ENCODE assay signal across 8 mouse cellular contexts in the genomic region with DNA sequence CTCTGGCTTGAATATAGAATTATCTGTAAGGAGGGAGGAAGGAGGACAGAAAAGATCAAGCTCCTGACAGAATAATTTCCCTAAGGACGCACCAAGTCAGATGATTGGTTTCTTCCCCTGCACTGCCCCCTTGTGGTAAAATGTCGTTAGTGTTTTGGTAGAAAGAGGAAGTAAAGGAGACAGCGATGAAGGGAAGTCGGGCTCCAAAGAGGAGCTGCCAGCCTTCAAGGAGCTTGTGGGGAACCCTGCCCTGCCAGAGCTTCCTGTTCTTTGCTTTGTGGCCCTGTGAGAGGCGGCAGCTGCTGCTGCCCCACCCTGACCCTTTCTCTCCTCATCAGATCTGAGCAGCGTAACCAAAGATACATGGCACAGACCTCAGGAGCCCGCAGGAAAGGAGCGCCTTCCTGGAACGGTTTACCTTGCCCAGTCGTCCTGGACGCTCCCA. TPM values are rescaled to one million over a fixed set of nuclear protein-coding genes. Genes with fewer than 3 reads are reported as not detected.
DNase-seq lines count a peak whose midpoint lies in the region; ATAC-seq and TF ChIP-seq lines count a peak whose summit lies in the region.

No protein-coding gene starts in this region.

- peak; percentile 68 for DNase-seq in 3134 (ENCODE audit: extremely low read depth, insufficient read length, low spot score)
- peak; percentile 72 to 82 for DNase-seq in adrenal gland, postnatal 36 days
- peak; percentile 84 to 92 for DNase-seq in heart, adult 18-20 months
- peak; percentile 87 for DNase-seq in kidney, adult 2 months
- DNase-seq in spleen, adult 2 months (ENCODE audit: low read depth in 1 of 2, low spot score in 2 of 2) = peak; percentile 68 to 71

- peak overlapping the region; percentile 88 for H3K4me2 ChIP-seq in embryonic facial prominence, embryonic 13.5 days
- peak overlapping the region; percentile 84 for H3K4me2 ChIP-seq in limb, embryonic 12.5 days
- H3K4me2 ChIP-seq in midbrain, embryonic 15.5 days = peak overlapping the region; percentile 85

- no peaks in the 10 kb centered on the region for H3K36me3 ChIP-seq in embryonic facial prominence, embryonic 13.5 days
- H3K36me3 ChIP-seq in kidney, adult 2 months (ENCODE audit: control insufficient read depth, insufficient read depth, low read length) = no peaks in the 10 kb centered on the region
- no peaks in the 10 kb centered on the region for H3K36me3 ChIP-seq in limb, embryonic 12.5 days
- no peaks in the 10 kb centered on the region for H3K36me3 ChIP-seq in midbrain, embryonic 15.5 days (replicated peaks)
- no peaks in the 10 kb centered on the region for H3K36me3 ChIP-seq in spleen, adult 2 months (ENCODE audit: control insufficient read depth, insufficient read depth, low read length)

- H3K4me1 ChIP-seq in embryonic facial prominence, embryonic 13.5 days = peaks cover 8% of the 10 kb centered on the region; the same call in 1 of the 2 replicates
- no peaks in the 10 kb centered on the region for H3K4me1 ChIP-seq in kidney, adult 2 months (ENCODE audit: control insufficient read depth, insufficient read depth, low read length)
- H3K4me1 ChIP-seq in limb, embryonic 12.5 days (replicated peaks) = peaks cover 10% of the 10 kb centered on the region; the same call in 1 of the 2 replicates
- 0 out of 2 replicates have a peak, but pooled peaks cover 3% of the 10 kb centered on the region for H3K4me1 ChIP-seq in midbrain, embryonic 15.5 days
- H3K4me1 ChIP-seq in spleen, adult 2 months (ENCODE audit: control insufficient read depth, insufficient read depth, insufficient read length) = peaks cover 3% of the 10 kb centered on the region; the same call in 1 of the 2 replicates

- peak; percentile 61 for TF ChIP-seq CTCF in kidney, adult 2 months (conservative IDR thresholded peaks at IDR 0.05; ENCODE audit: insufficient read depth, insufficient read length, low read depth, low read length)
- peak; percentile 39; the same call in 1 of the 2 replicates for TF ChIP-seq CTCF in spleen, adult 2 months (IDR thresholded peaks at IDR 0.05; ENCODE audit: extremely low read depth, insufficient read depth, insufficient read length, insufficient replicate concordance)

- H3K9ac ChIP-seq in embryonic facial prominence, embryonic 13.5 days = peak overlapping the region; percentile 78
- H3K9ac ChIP-seq in limb, embryonic 12.5 days (replicated peaks) = peak overlapping the region; percentile 72
- H3K9ac ChIP-seq in midbrain, embryonic 15.5 days = peak overlapping the region; percentile 59

- no peak overlapping the region for H3K27ac ChIP-seq in embryonic facial prominence, embryonic 13.5 days
- no peak overlapping the region for H3K27ac ChIP-seq in kidney, adult 2 months (ENCODE audit: insufficient read depth, low read depth, low read length)
- no peak overlapping the region for H3K27ac ChIP-seq in limb, embryonic 12.5 days
- no peak overlapping the region for H3K27ac ChIP-seq in midbrain, embryonic 15.5 days
- 0 out of 2 replicates have a peak overlapping the region, but pooled peaks have one; percentile 6 for H3K27ac ChIP-seq in spleen, adult 2 months (ENCODE audit: insufficient read depth, low read length)

- no peaks in the 10 kb centered on the region for H3K9me3 ChIP-seq in embryonic facial prominence, embryonic 13.5 days
- H3K9me3 ChIP-seq in limb, embryonic 12.5 days = no peaks in the 10 kb centered on the region
- H3K9me3 ChIP-seq in midbrain, embryonic 15.5 days = no peaks in the 10 kb centered on the region

- H3K27me3 ChIP-seq in embryonic facial prominence, embryonic 13.5 days = no peaks in the 10 kb centered on the region
- no peaks in the 10 kb centered on the region for H3K27me3 ChIP-seq in kidney, adult 2 months (replicated peaks; ENCODE audit: control insufficient read depth, insufficient read depth, low read length)
- H3K27me3 ChIP-seq in limb, embryonic 12.5 days = no peaks in the 10 kb centered on the region
- H3K27me3 ChIP-seq in midbrain, embryonic 15.5 days (replicated peaks) = no peaks in the 10 kb centered on the region
- H3K27me3 ChIP-seq in spleen, adult 2 months (ENCODE audit: control insufficient read depth, insufficient read depth, low read length) = no peaks in the 10 kb centered on the region

- peak overlapping the region; percentile 60 for H3K4me3 ChIP-seq in embryonic facial prominence, embryonic 13.5 days
- H3K4me3 ChIP-seq in kidney, adult 2 months (ENCODE audit: insufficient read depth, low read depth, low read length) = peak overlapping the region; percentile 50
- H3K4me3 ChIP-seq in limb, embryonic 12.5 days (replicated peaks) = peak overlapping the region; percentile 52
- H3K4me3 ChIP-seq in midbrain, embryonic 15.5 days = peak overlapping the region; percentile 44
- peak overlapping the region; percentile 58 for H3K4me3 ChIP-seq in spleen, adult 2 months (ENCODE audit: extremely low read depth, insufficient read depth, insufficient read length)

- ATAC-seq in embryonic facial prominence, embryonic 13.5 days (ENCODE audit: insufficient number of reproducible peaks, insufficient read depth, low FRiP score, low TSS enrichment, low read depth) = 0 out of 2 replicates have a peak, but pooled peaks have one; percentile 8
- ATAC-seq in limb, embryonic 12.5 days (ENCODE audit: insufficient number of reproducible peaks, insufficient read depth, low FRiP score, low TSS enrichment, low read depth) = peak; percentile 34; the same call in 1 of the 2 replicates
- ATAC-seq in midbrain, embryonic 15.5 days (replicated peaks) = peak; percentile 87

- TF ChIP-seq POLR2A in kidney, adult 2 months (IDR thresholded peaks at IDR 0.05; ENCODE audit: low read depth, low read length) = no peak
- no peak for TF ChIP-seq POLR2A in spleen, adult 2 months (IDR thresholded peaks at IDR 0.05; ENCODE audit: low read depth, low read length)

- under 1% methylated on average over 11 of the region's 11 CpGs for WGBS in embryonic facial prominence, embryonic 13.5 days
- WGBS in kidney, adult 2 months = under 1% methylated on average over 11 of the region's 11 CpGs
- 1% methylated on average over 11 of the region's 11 CpGs for WGBS in limb, embryonic 12.5 days
- under 1% methylated on average over 11 of the region's 11 CpGs for WGBS in midbrain, embryonic 15.5 days
- WGBS in spleen, adult 2 months = under 1% methylated on average over 11 of the region's 11 CpGs

RNA-seq across cellular contexts. Expression of a gene that starts 28.4 kb away (rescaled TPM):
- total RNA-seq in adrenal gland, postnatal 36 days (2021) = not detected
- not detected in 2 replicates for polyA plus RNA-seq in embryonic facial prominence, embryonic 13.5 days (2015; fragmentation: Nextera tagmentation; extraction: Ambion mirVana)
- total RNA-seq in heart, adult 18-20 months (2021) = not detected
- not detected in 2 replicates for polyA plus RNA-seq in kidney, adult 2 months (2012; rRNA removed)
- polyA plus RNA-seq in limb, embryonic 12.5 days (2016; fragmentation: Nextera tagmentation; extraction: Ambion mirVana) = not detected in 2 replicates
- polyA plus RNA-seq in midbrain, embryonic 15.5 days (2015; fragmentation: Nextera tagmentation; extraction: Ambion mirVana) = not detected in 2 replicates
- polyA plus RNA-seq in spleen, adult 2 months (2012; rRNA removed) = not detected in 2 replicates

Comparison
In these comparisons a context has a peak if more than half of its experiments do, and no peak if none do; other contexts are left out.
1. ATAC-seq: peak in every context shown above with its lines; median percentile 87 in midbrain, embryonic 15.5 days; 34 in limb, embryonic 12.5 days; 8 in embryonic facial prominence, embryonic 13.5 days.